Mouse (Mus musculus) ES-Bruce4 (cell line): ENCODE measurements around the gene Mapkapk3.

Source experiments
- CTCF ChIP-seq: IDR thresholded peaks from one replicate; pipeline ENCODE4 v1.8.1; 2011; ENCODE audit warnings: low read depth, low read length
- EP300 ChIP-seq: IDR thresholded peaks from 2 replicates; pipeline ENCODE4 v1.6.1; 2011; ENCODE audit warnings: low read depth, low read length; ENCODE audit not compliant: insufficient read depth
- POLR2A ChIP-seq: IDR thresholded peaks from one replicate; pipeline ENCODE4 v1.8.1; 2011; ENCODE audit warnings: low read length; ENCODE audit not compliant: insufficient read depth

DNA sequence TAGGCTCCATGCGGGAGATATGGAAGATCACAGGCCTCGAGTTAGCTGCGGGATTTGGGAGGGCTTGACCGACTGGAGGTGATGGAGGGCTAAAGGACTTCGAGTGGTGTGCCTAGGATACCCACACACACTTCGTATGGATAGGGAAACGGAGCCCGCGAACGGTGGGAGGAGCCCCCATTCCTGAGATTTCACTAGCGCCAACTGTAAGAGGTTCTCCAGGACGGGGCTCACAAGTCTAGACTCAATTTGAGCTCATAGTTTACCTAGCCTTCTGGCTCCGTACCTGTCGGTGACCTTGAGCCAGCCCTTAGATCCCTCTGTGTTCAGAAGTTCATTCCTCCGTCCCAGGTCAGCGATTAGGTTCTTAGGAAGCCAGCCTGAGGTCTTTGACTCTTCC lies 7.4 kb upstream of the Mapkapk3 start:
- no peak for TF ChIP-seq EP300
- no peak for TF ChIP-seq CTCF
- no peak for TF ChIP-seq POLR2A
